Mouse (Mus musculus): Measurements from ENCODE around the gene Ccnf.
A peak's percentile ranks its signal among the peaks of the same experiment; 100 is the strongest.

Ccnf gene

GRCm38 (mm10) chr17:24251320-24252069 is at the start of gene Ccnf:
Ccnf (minus strand) TSS chr17:24251484.
- DNase-seq (ENCODE audit: low spot score): peak; percentile 98

- DNase-seq (ENCODE audit: low spot score): no peak
Measured at GRCm38 (mm10) chr17:24300651-24301050, 49.4 kb upstream of the Ccnf start.

GRCm38 (mm10) chr17:24289338-24289737 is 38.1 kb upstream of the Ccnf start:
- DNase-seq (ENCODE audit: low spot score): no peak

- DNase-seq (ENCODE audit: low spot score): no peak
Measured at GRCm38 (mm10) chr17:24288477-24288876, 37.2 kb upstream of the Ccnf start.

GRCm38 (mm10) chr17:24285680-24286079 is 34.4 kb upstream of the Ccnf start:
- DNase-seq (ENCODE audit: low spot score): no peak

- no peak for DNase-seq (ENCODE audit: low spot score)
Measured at GRCm38 (mm10) chr17:24283266-24283818, 32.1 kb upstream of the Ccnf start.

- no peak for DNase-seq (ENCODE audit: low spot score)
Measured at GRCm38 (mm10) chr17:24282637-24283036, 31.4 kb upstream of the Ccnf start.

- DNase-seq (ENCODE audit: low spot score): no peak
Measured at GRCm38 (mm10) chr17:24279907-24280306, 28.6 kb upstream of the Ccnf start.

- peak; percentile 39 for DNase-seq (ENCODE audit: low spot score)
Measured at GRCm38 (mm10) chr17:24267133-24267532, 15.8 kb upstream of the Ccnf start.

- no peak for DNase-seq (ENCODE audit: low spot score)
Measured at GRCm38 (mm10) chr17:24264766-24265165, 13.5 kb upstream of the Ccnf start.

GRCm38 (mm10) chr17:24260516-24260915 is 9.2 kb upstream of the Ccnf start:
- DNase-seq (ENCODE audit: low spot score): no peak

GRCm38 (mm10) chr17:24259702-24260101 is 8.4 kb upstream of the Ccnf start:
- no peak for DNase-seq (ENCODE audit: low spot score)

GRCm38 (mm10) chr17:24258981-24259380 is 7.7 kb upstream of the Ccnf start:
- DNase-seq (ENCODE audit: low spot score): no peak

- DNase-seq (ENCODE audit: low spot score): no peak
Measured at GRCm38 (mm10) chr17:24252329-24252728, 1.0 kb upstream of the Ccnf start.

- no peak for DNase-seq (ENCODE audit: low spot score)
Measured at GRCm38 (mm10) chr17:24250988-24251319, 330 bp downstream of the Ccnf start.

- DNase-seq (ENCODE audit: low spot score): no peak
Measured at GRCm38 (mm10) chr17:24248641-24249040, 2.6 kb downstream of the Ccnf start.

- no peak for DNase-seq (ENCODE audit: low spot score)
Measured at GRCm38 (mm10) chr17:24244061-24244460, 7.2 kb downstream of the Ccnf start.

- DNase-seq (ENCODE audit: low spot score): no peak
Measured at GRCm38 (mm10) chr17:24243311-24243969, 7.8 kb downstream of the Ccnf start.

GRCm38 (mm10) chr17:24236921-24237320 is 14.4 kb downstream of the Ccnf start:
- DNase-seq (ENCODE audit: low spot score): no peak

- DNase-seq (ENCODE audit: low spot score): no peak
Measured at GRCm38 (mm10) chr17:24236479-24236878, 14.8 kb downstream of the Ccnf start.

GRCm38 (mm10) chr17:24227941-24228340 is 23.3 kb downstream of the Ccnf start:
- no peak for DNase-seq (ENCODE audit: low spot score)

- DNase-seq (ENCODE audit: low spot score): no peak
Measured at GRCm38 (mm10) chr17:24226721-24227120, 24.6 kb downstream of the Ccnf start.

- no peak for DNase-seq (ENCODE audit: low spot score)
Measured at GRCm38 (mm10) chr17:24225851-24226250, 25.4 kb downstream of the Ccnf start.

Data from adipocyte (in vitro differentiated cells).